Mouse (Mus musculus): Measurements from ENCODE around the gene Gm973. TPM values are rescaled to one million over a fixed set of nuclear protein-coding genes. Genes with fewer than 3 reads are reported as not detected.
"Not testable (repeated sequence)": the region's sequence is repeated elsewhere in the genome, so short reads cannot be mapped to it uniquely, and the experiment has no call there.

The Gm973 gene
- polyA plus RNA-seq, 1 experiment from 2014 or later: 0.43 TPM

- Histone ChIP-seq H3K9ac (no peak overlapping the region), H3K36me3 (no peaks in the 10 kb centered on the region), H3K4me3 (replicated peaks) (no peak overlapping the region), H3K27me3 (replicated peaks) (no peaks in the 10 kb centered on the region), H3K4me1 (replicated peaks) (no peaks in the 10 kb centered on the region), H3K27ac (no peak overlapping the region), H3K4me2 (replicated peaks) (no peak overlapping the region), H3K9me3 (no peaks in the 10 kb centered on the region)
- WGBS: 49% methylated on average over 6 of the region's 6 CpGs
- no peak for ATAC-seq
Measured at GRCm38 (mm10) chr1:59629194-59629593, 113.1 kb downstream of the Gm973 start.

DNA sequence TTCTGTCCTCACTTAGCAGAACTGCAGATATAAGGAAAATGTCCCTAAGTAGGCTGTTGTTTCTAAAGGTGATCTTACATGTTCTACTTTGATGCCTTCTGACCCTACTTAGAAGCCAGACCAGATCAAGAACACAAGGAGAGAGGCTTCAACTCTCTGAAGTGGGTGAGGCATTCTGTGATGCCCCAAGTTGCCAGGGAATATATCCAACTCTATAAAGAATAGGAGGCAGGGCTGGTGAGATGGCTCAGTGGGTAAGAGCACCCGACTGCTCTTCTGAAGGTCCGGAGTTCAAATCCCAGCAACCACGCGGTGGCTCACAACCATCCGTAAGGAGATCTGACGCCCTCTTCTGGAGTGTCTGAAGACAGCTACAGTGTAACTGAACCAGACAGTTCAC lies 114.3 kb downstream of the Gm973 start:
- H3K4me1 ChIP-seq (replicated peaks); H3K4me2 ChIP-seq (replicated peaks); H3K9me3 ChIP-seq; H3K27ac ChIP-seq; H3K27me3 ChIP-seq (replicated peaks); H3K9ac ChIP-seq; ATAC-seq; H3K36me3 ChIP-seq; H3K4me3 ChIP-seq (replicated peaks): not testable (repeated sequence)
- WGBS: 89% methylated on average over 6 of the region's 6 CpGs

- no peak overlapping the region for H3K27ac ChIP-seq
- 79% methylated on average over 5 of the region's 5 CpGs for WGBS
- no peak overlapping the region for H3K4me2 ChIP-seq (replicated peaks)
- no peaks in the 10 kb centered on the region for H3K9me3 ChIP-seq
- no peak overlapping the region for H3K9ac ChIP-seq
- no peaks in the 10 kb centered on the region for H3K27me3 ChIP-seq (replicated peaks)
- ATAC-seq: no peak
- no peak overlapping the region for H3K4me3 ChIP-seq (replicated peaks)
- no peaks in the 10 kb centered on the region for H3K4me1 ChIP-seq (replicated peaks)
- H3K36me3 ChIP-seq: no peaks in the 10 kb centered on the region
Measured at GRCm38 (mm10) chr1:59631986-59632659, 116.1 kb downstream of the Gm973 start.

DNA sequence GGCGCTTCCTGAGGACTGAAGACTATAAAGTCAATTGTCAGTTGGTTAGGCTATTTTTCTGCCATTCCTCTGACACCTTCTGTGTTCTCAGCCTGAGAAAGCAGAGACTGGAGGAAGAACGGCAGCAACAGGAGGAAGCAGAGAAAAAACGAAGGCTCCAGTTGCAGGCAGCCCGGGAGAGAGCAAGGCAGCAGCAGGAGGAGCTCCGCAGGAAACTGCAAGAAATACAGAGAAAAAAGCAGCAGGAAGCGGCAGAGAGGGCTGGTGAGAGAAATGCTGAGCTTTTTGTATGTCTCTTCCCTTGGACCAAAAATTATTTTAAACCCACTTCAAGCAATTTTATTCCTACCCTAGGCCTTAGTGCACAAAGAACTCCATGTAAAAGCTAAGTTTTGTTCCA lies 117.0 kb downstream of the Gm973 start:
- no peak overlapping the region for H3K4me3 ChIP-seq (replicated peaks)
- H3K9me3 ChIP-seq: no peaks in the 10 kb centered on the region
- no peaks in the 10 kb centered on the region for H3K36me3 ChIP-seq
- no peak overlapping the region for H3K4me2 ChIP-seq (replicated peaks)
- H3K27me3 ChIP-seq (replicated peaks): no peaks in the 10 kb centered on the region
- no peak overlapping the region for H3K27ac ChIP-seq
- no peak for ATAC-seq
- WGBS: 29% methylated on average over 6 of the region's 6 CpGs
- H3K9ac ChIP-seq: no peak overlapping the region
- no peaks in the 10 kb centered on the region for H3K4me1 ChIP-seq (replicated peaks)

DNA sequence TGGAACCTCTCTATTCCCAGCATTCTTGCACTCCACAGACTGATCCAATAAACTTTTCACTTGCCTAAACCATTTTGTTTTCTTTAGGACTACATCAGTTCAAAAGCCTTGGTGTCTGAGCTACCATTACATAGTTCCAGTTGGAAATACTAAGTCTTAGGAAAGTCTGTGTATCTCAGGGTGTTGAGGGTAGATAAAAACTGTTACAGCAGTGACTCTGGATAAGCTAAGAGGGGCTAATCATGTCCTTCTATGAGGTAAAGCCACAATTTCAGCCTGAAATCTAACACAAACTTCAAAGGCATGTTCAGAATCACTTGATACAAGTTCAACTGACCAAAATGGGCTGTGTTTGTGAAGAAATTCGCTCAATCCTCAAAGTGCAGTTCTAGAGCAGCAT lies 120.3 kb downstream of the Gm973 start:
- Histone ChIP-seq H3K4me3 (replicated peaks) (no peak overlapping the region), H3K4me1 (replicated peaks) (no peaks in the 10 kb centered on the region), H3K27ac (no peak overlapping the region), H3K9me3 (no peaks in the 10 kb centered on the region), H3K4me2 (replicated peaks) (no peak overlapping the region), H3K36me3 (no peaks in the 10 kb centered on the region), H3K27me3 (replicated peaks) (no peaks in the 10 kb centered on the region), H3K9ac (no peak overlapping the region)
- 62% methylated on average over 1 of the region's 1 CpGs for WGBS
- no peak for ATAC-seq

DNA sequence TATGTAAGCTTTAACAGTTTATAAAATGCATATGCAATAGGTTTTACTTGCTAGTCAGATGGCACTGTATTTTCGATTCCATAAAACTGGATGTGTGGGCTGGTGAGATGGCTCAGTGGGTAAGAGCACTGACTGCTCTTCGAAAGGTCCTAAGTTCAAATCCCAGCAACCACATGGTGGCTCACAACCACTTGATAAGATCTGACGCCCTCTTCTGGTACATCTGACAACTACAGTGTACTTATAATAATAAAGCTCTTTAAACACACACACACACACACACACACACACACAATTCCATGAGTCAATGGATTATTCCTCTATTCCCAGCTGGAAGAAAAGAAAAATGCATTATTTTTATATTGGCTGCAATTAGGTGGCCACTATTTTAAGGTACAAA lies 122.3 kb downstream of the Gm973 start:
- Histone ChIP-seq H3K27me3 (replicated peaks) (no peaks in the 10 kb centered on the region), H3K4me1 (replicated peaks) (no peaks in the 10 kb centered on the region), H3K9me3 (no peaks in the 10 kb centered on the region), H3K27ac (no peak overlapping the region), H3K9ac (no peak overlapping the region), H3K4me3 (replicated peaks) (no peak overlapping the region), H3K4me2 (replicated peaks) (no peak overlapping the region), H3K36me3 (no peaks in the 10 kb centered on the region; the same call in 1 of the 2 replicates)
- 79% methylated on average over 3 of the region's 3 CpGs for WGBS
- ATAC-seq: no peak

DNA sequence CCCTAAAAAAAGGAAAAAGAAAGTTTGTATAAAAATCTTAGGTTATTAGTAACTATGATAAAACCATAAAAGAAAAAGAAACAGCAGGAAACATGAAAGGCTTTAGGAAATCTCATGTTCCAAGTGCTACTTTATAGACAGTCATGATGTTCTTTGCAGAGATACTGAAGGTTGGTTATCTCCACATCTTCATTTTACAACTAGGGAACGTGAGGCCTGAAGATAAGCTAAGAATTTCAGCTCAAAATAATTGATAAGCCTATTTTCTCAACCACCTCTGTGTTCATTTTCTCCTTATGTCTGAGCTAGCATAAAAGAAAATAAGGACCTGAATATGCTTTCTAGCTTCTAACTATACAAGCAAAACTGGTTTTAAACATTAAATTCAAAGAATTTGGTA lies 126.4 kb downstream of the Gm973 start:
- Histone ChIP-seq H3K4me2 (replicated peaks) (no peak overlapping the region), H3K4me3 (replicated peaks) (no peak overlapping the region), H3K27me3 (replicated peaks) (no peaks in the 10 kb centered on the region), H3K27ac (no peak overlapping the region), H3K9me3 (no peaks in the 10 kb centered on the region), H3K9ac (no peak overlapping the region), H3K4me1 (replicated peaks) (no peaks in the 10 kb centered on the region), H3K36me3 (no peaks in the 10 kb centered on the region; the same call in 1 of the 2 replicates)
- WGBS: 68% methylated on average over 1 of the region's 1 CpGs
- ATAC-seq: no peak

DNA sequence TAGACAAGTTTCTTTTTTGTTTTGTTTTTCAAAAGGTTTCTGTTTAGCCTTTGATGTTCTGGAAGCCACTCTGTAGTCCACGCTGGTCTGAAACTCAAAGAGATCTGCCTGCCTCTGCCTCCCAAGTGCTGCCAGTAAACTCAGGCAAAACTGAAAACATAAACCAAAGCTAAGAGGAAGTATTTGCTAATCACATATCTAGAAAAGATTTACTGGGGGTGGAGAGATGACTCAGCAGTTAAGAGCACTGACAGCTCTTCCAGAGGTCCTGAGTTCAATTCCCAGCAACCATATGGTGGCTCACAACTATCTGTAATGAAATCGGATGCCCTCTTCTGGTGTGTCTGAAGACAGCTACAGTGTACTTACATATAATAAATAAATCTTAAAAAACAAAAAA lies 130.4 kb downstream of the Gm973 start:
- not testable (repeated sequence) for H3K4me3 ChIP-seq (replicated peaks); ATAC-seq; H3K27me3 ChIP-seq (replicated peaks); H3K9ac ChIP-seq; H3K27ac ChIP-seq; H3K4me2 ChIP-seq (replicated peaks); H3K36me3 ChIP-seq; H3K9me3 ChIP-seq; H3K4me1 ChIP-seq (replicated peaks)
- 95% methylated on average over 2 of the region's 2 CpGs for WGBS

- Histone ChIP-seq H3K4me3 (replicated peaks) (no peak overlapping the region), H3K9me3 (no peaks in the 10 kb centered on the region), H3K27ac (no peak overlapping the region), H3K4me1 (replicated peaks) (no peaks in the 10 kb centered on the region), H3K27me3 (replicated peaks) (no peaks in the 10 kb centered on the region), H3K36me3 (no peaks in the 10 kb centered on the region), H3K4me2 (replicated peaks) (no peak overlapping the region), H3K9ac (no peak overlapping the region)
- WGBS: 92% methylated on average over 3 of the region's 3 CpGs
- no peak for ATAC-seq
Measured at GRCm38 (mm10) chr1:59651201-59651819, 135.2 kb downstream of the Gm973 start.

DNA sequence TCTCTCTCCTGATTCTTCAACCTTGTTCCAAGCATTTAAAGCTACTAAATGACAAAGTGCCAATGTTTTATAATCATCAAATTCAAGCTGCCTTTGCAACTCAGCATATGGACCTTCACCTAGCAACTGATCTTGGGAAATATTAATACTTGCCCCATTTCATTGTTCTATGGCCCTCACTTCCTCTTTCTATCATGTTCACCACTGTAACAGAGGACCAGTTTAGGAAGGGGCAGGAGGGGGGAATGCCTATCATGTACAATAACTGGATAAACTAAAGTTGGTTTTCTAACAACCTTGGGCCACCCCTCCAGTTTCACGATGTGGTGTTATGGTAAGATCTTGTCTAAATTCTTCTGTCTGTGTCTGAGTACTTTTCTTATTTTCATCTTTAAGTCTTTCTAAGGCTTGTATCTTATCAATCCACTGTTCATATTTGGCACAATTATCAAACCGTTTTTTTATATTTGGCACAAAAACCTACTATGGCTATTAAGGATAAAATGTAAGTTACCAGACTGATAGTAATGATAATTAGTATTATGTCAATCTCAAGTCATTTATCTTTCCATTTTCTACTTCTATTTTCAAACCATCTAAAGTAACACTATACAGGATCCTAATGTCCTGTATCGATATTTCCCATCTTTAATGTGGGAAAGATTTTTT lies 137.3 kb downstream of the Gm973 start:
- Histone ChIP-seq H3K4me3 (replicated peaks) (no peak overlapping the region), H3K27me3 (replicated peaks) (no peaks in the 10 kb centered on the region), H3K36me3 (no peaks in the 10 kb centered on the region), H3K4me2 (replicated peaks) (no peak overlapping the region), H3K9ac (no peak overlapping the region), H3K9me3 (no peaks in the 10 kb centered on the region), H3K27ac (no peak overlapping the region), H3K4me1 (replicated peaks) (no peaks in the 10 kb centered on the region)
- WGBS: 97% methylated on average over 3 of the region's 3 CpGs
- no peak for ATAC-seq

- ATAC-seq: no peak
- H3K4me2 ChIP-seq (replicated peaks): no peak overlapping the region
- no peaks in the 10 kb centered on the region for H3K9me3 ChIP-seq
- H3K27me3 ChIP-seq (replicated peaks): no peaks in the 10 kb centered on the region
- no peak overlapping the region for H3K4me3 ChIP-seq (replicated peaks)
- no peaks in the 10 kb centered on the region for H3K36me3 ChIP-seq
- WGBS: 75% methylated on average over 7 of the region's 7 CpGs
- no peak overlapping the region for H3K27ac ChIP-seq
- no peak overlapping the region for H3K9ac ChIP-seq
- no peaks in the 10 kb centered on the region for H3K4me1 ChIP-seq (replicated peaks)
Measured at GRCm38 (mm10) chr1:59656244-59657171, 140.4 kb downstream of the Gm973 start.

DNA sequence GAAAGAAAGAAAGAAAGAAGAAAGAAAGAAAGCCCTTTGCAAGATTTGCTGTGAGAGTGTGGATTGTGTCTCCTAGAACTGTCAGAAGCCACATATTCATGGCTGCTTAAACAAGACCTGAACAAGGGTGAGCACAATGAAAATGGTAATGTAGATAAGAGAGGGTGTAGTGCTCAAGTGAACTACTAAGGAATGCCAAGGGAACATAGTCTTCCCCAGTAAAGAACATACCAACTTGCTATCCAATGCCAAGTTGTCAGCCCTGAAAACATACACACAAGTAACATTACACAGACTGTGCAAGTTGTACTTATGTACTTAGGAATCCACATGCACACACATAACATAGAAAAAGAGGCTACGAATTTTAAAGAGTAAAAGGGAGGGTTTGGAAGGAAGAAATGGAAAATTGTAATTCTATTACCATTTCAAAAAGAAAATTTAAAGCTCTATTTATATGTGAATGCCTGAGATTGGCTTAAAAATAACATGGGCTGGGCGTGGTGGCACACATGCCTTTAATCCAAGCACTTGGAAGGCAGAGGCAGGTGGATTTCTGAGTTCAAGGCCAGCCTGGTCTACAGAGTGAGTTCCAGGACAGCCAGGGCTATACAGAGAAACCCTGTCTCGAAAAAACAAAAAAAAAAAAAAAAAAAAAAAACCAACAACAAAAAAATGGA lies 147.5 kb downstream of the Gm973 start:
- no peak for ATAC-seq
- no peak overlapping the region for H3K27ac ChIP-seq
- 0 out of 2 replicates have a peak, but pooled peaks cover 3% of the 10 kb centered on the region for H3K4me1 ChIP-seq (replicated peaks)
- H3K36me3 ChIP-seq: no peaks in the 10 kb centered on the region
- no peak overlapping the region for H3K4me2 ChIP-seq (replicated peaks)
- no peak overlapping the region for H3K4me3 ChIP-seq (replicated peaks)
- WGBS: 80% methylated on average over 3 of the region's 3 CpGs
- H3K9me3 ChIP-seq: no peaks in the 10 kb centered on the region
- H3K27me3 ChIP-seq (replicated peaks): no peaks in the 10 kb centered on the region
- no peak overlapping the region for H3K9ac ChIP-seq

Data from intestine, embryonic 15.5 days (tissue).